Mouse (Mus musculus): Measurements from ENCODE around the gene Osbpl10.

- no peak for TF ChIP-seq GATA1 (IDR thresholded peaks at IDR 0.05; ENCODE audit: borderline replicate concordance, low read length)
- no peak for TF ChIP-seq FLI1 (IDR thresholded peaks at IDR 0.05; ENCODE audit: low read length)
Observed at GRCm38 (mm10) chr9:115147586-115148355, 169.4 kb downstream of the Osbpl10 start.
